Mouse (Mus musculus): ENCODE results near the gene Gpr156. TPM values are rescaled to one million over a fixed set of nuclear protein-coding genes. Genes with fewer than 3 reads are reported as not detected.
A peak's percentile ranks its signal among the peaks of the same experiment; 100 is the strongest.

Gene Gpr156
- polyA plus RNA-seq, 1 experiment from 2014 or later: 4.0 TPM

- WGBS: 41% methylated on average over 5 of the region's 5 CpGs
- DNase-seq (ENCODE audit: low spot score) (peak; percentile 67), ATAC-seq (ENCODE audit: low FRiP score) (no peak)
- Histone ChIP-seq H3K9ac (ENCODE audit: low read depth, low read length) (no peak overlapping the region), H3K4me2 (replicated peaks; ENCODE audit: low read depth, low read length) (no peak overlapping the region), H3K4me1 (replicated peaks; ENCODE audit: control insufficient read depth, insufficient read depth, low read length) (no peaks in the 10 kb centered on the region), H3K9me3 (ENCODE audit: control insufficient read depth, low read length) (no peaks in the 10 kb centered on the region), H3K27me3 (ENCODE audit: control insufficient read depth, insufficient read depth, low read length) (no peaks in the 10 kb centered on the region), H3K36me3 (ENCODE audit: control insufficient read depth, insufficient read depth, low read length) (no peaks in the 10 kb centered on the region), H3K27ac (ENCODE audit: low read depth, low read length) (no peak overlapping the region), H3K4me3 (ENCODE audit: low read depth, low read length) (no peak overlapping the region)
Observed at GRCm38 (mm10) chr16:37947160-37947559, 30.9 kb downstream of the Gpr156 start.

- no peak overlapping the region for H3K27ac ChIP-seq (ENCODE audit: low read depth, low read length)
- H3K4me2 ChIP-seq (replicated peaks; ENCODE audit: low read depth, low read length): no peak overlapping the region
- peaks cover 3% of the 10 kb centered on the region; the same call in 1 of the 2 replicates for H3K4me1 ChIP-seq (replicated peaks; ENCODE audit: control insufficient read depth, insufficient read depth, low read length)
- no peak overlapping the region for H3K9ac ChIP-seq (ENCODE audit: low read depth, low read length)
- no peaks in the 10 kb centered on the region for H3K36me3 ChIP-seq (ENCODE audit: control insufficient read depth, insufficient read depth, low read length)
- no peaks in the 10 kb centered on the region for H3K9me3 ChIP-seq (ENCODE audit: control insufficient read depth, low read length)
- 94% methylated on average over 4 of the region's 4 CpGs for WGBS
- H3K27me3 ChIP-seq (ENCODE audit: control insufficient read depth, insufficient read depth, low read length): no peaks in the 10 kb centered on the region
- H3K4me3 ChIP-seq (ENCODE audit: low read depth, low read length): no peak overlapping the region
- no peak for ATAC-seq (ENCODE audit: low FRiP score)
- no peak for DNase-seq (ENCODE audit: low spot score)
Observed at GRCm38 (mm10) chr16:37948365-37948764, 32.1 kb downstream of the Gpr156 start.

GRCm38 (mm10) chr16:37951171-37951570 lies 34.9 kb downstream of the Gpr156 start:
- DNase-seq (ENCODE audit: low spot score): no peak
- Histone ChIP-seq H3K4me3 (ENCODE audit: low read depth, low read length) (no peak overlapping the region), H3K4me2 (replicated peaks; ENCODE audit: low read depth, low read length) (no peak overlapping the region), H3K36me3 (ENCODE audit: control insufficient read depth, insufficient read depth, low read length) (no peaks in the 10 kb centered on the region), H3K9ac (ENCODE audit: low read depth, low read length) (no peak overlapping the region), H3K9me3 (ENCODE audit: control insufficient read depth, low read length) (no peaks in the 10 kb centered on the region), H3K4me1 (replicated peaks; ENCODE audit: control insufficient read depth, insufficient read depth, low read length) (peaks cover 9% of the 10 kb centered on the region; the same call in 1 of the 2 replicates), H3K27me3 (ENCODE audit: control insufficient read depth, insufficient read depth, low read length) (no peaks in the 10 kb centered on the region), H3K27ac (ENCODE audit: low read depth, low read length) (no peak overlapping the region)
- ATAC-seq (ENCODE audit: low FRiP score): no peak

GRCm38 (mm10) chr16:37953186-37953585 lies 36.9 kb downstream of the Gpr156 start:
- Histone ChIP-seq H3K27me3 (ENCODE audit: control insufficient read depth, insufficient read depth, low read length) (no peaks in the 10 kb centered on the region), H3K36me3 (ENCODE audit: control insufficient read depth, insufficient read depth, low read length) (no peaks in the 10 kb centered on the region), H3K27ac (ENCODE audit: low read depth, low read length) (peak overlapping the region; percentile 53; the same call in 1 of the 2 replicates), H3K9ac (ENCODE audit: low read depth, low read length) (no peak overlapping the region), H3K9me3 (ENCODE audit: control insufficient read depth, low read length) (no peaks in the 10 kb centered on the region), H3K4me2 (replicated peaks; ENCODE audit: low read depth, low read length) (no peak overlapping the region), H3K4me3 (ENCODE audit: low read depth, low read length) (no peak overlapping the region), H3K4me1 (replicated peaks; ENCODE audit: control insufficient read depth, insufficient read depth, low read length) (peaks cover 9% of the 10 kb centered on the region; the same call in 1 of the 2 replicates)
- DNase-seq (ENCODE audit: low spot score) (no peak), ATAC-seq (ENCODE audit: low FRiP score) (no peak)
- WGBS: 74% methylated on average over 4 of the region's 4 CpGs

GRCm38 (mm10) chr16:37953991-37954942 lies 38.0 kb downstream of the Gpr156 start:
- WGBS: 78% methylated on average over 12 of the region's 12 CpGs
- Histone ChIP-seq H3K9me3 (ENCODE audit: control insufficient read depth, low read length) (no peaks in the 10 kb centered on the region), H3K27ac (ENCODE audit: low read depth, low read length) (peak overlapping the region; percentile 53), H3K4me2 (replicated peaks; ENCODE audit: low read depth, low read length) (no peak overlapping the region), H3K27me3 (ENCODE audit: control insufficient read depth, insufficient read depth, low read length) (no peaks in the 10 kb centered on the region), H3K4me1 (replicated peaks; ENCODE audit: control insufficient read depth, insufficient read depth, low read length) (peaks cover 9% of the 10 kb centered on the region; the same call in 1 of the 2 replicates), H3K4me3 (ENCODE audit: low read depth, low read length) (no peak overlapping the region), H3K9ac (ENCODE audit: low read depth, low read length) (no peak overlapping the region), H3K36me3 (ENCODE audit: control insufficient read depth, insufficient read depth, low read length) (no peaks in the 10 kb centered on the region)
- DNase-seq (ENCODE audit: low spot score) (peak; percentile 27), ATAC-seq (ENCODE audit: low FRiP score) (peak; percentile 52; the same call in 1 of the 2 replicates)

GRCm38 (mm10) chr16:37955336-37955917 lies 39.1 kb downstream of the Gpr156 start:
- peak overlapping the region; percentile 48 for H3K27ac ChIP-seq (ENCODE audit: low read depth, low read length)
- H3K4me2 ChIP-seq (replicated peaks; ENCODE audit: low read depth, low read length): no peak overlapping the region
- ATAC-seq (ENCODE audit: low FRiP score): peak; percentile 49; the same call in 1 of the 2 replicates
- WGBS: 66% methylated on average over 13 of the region's 13 CpGs
- no peaks in the 10 kb centered on the region for H3K27me3 ChIP-seq (ENCODE audit: control insufficient read depth, insufficient read depth, low read length)
- H3K9me3 ChIP-seq (ENCODE audit: control insufficient read depth, low read length): no peaks in the 10 kb centered on the region
- no peak overlapping the region for H3K9ac ChIP-seq (ENCODE audit: low read depth, low read length)
- no peaks in the 10 kb centered on the region for H3K36me3 ChIP-seq (ENCODE audit: control insufficient read depth, insufficient read depth, low read length)
- peak; percentile 27 for DNase-seq (ENCODE audit: low spot score)
- peaks cover 9% of the 10 kb centered on the region; the same call in 1 of the 2 replicates for H3K4me1 ChIP-seq (replicated peaks; ENCODE audit: control insufficient read depth, insufficient read depth, low read length)
- H3K4me3 ChIP-seq (ENCODE audit: low read depth, low read length): no peak overlapping the region

GRCm38 (mm10) chr16:37956076-37956676 lies 39.9 kb downstream of the Gpr156 start:
- ATAC-seq (ENCODE audit: low FRiP score): no peak
- H3K27me3 ChIP-seq (ENCODE audit: control insufficient read depth, insufficient read depth, low read length): no peaks in the 10 kb centered on the region
- H3K9ac ChIP-seq (ENCODE audit: low read depth, low read length): no peak overlapping the region
- H3K4me1 ChIP-seq (replicated peaks; ENCODE audit: control insufficient read depth, insufficient read depth, low read length): peaks cover 9% of the 10 kb centered on the region; the same call in 1 of the 2 replicates
- peak overlapping the region; percentile 48; the same call in 1 of the 2 replicates for H3K27ac ChIP-seq (ENCODE audit: low read depth, low read length)
- H3K36me3 ChIP-seq (ENCODE audit: control insufficient read depth, insufficient read depth, low read length): no peaks in the 10 kb centered on the region
- H3K4me3 ChIP-seq (ENCODE audit: low read depth, low read length): no peak overlapping the region
- no peak for DNase-seq (ENCODE audit: low spot score)
- 88% methylated on average over 14 of the region's 14 CpGs for WGBS
- H3K9me3 ChIP-seq (ENCODE audit: control insufficient read depth, low read length): no peaks in the 10 kb centered on the region
- H3K4me2 ChIP-seq (replicated peaks; ENCODE audit: low read depth, low read length): no peak overlapping the region

- Histone ChIP-seq H3K4me3 (ENCODE audit: low read depth, low read length) (no peak overlapping the region), H3K4me2 (replicated peaks; ENCODE audit: low read depth, low read length) (no peak overlapping the region), H3K9me3 (ENCODE audit: control insufficient read depth, low read length) (no peaks in the 10 kb centered on the region), H3K36me3 (ENCODE audit: control insufficient read depth, insufficient read depth, low read length) (no peaks in the 10 kb centered on the region), H3K9ac (ENCODE audit: low read depth, low read length) (no peak overlapping the region), H3K4me1 (replicated peaks; ENCODE audit: control insufficient read depth, insufficient read depth, low read length) (peaks cover 9% of the 10 kb centered on the region; the same call in 1 of the 2 replicates), H3K27ac (ENCODE audit: low read depth, low read length) (no peak overlapping the region), H3K27me3 (ENCODE audit: control insufficient read depth, insufficient read depth, low read length) (no peaks in the 10 kb centered on the region)
- ATAC-seq (ENCODE audit: low FRiP score) (no peak), DNase-seq (ENCODE audit: low spot score) (no peak)
- WGBS: 76% methylated on average over 4 of the region's 4 CpGs
Observed at GRCm38 (mm10) chr16:37956751-37957150, 40.5 kb downstream of the Gpr156 start.
